Comparison of ENCODE assay signal across 1 mouse cellular context in genomic region chr8:94185791-94186190, GRCm38 (mm10).
TF ChIP-seq lines count a peak whose summit lies in the region.

No protein-coding gene starts in this region.

TF ChIP-seq in ES-E14, 5 proteins besides CTCF, POLR2A, EP300 and RAD21:
- TF ChIP-seq ZNF384 (IDR thresholded peaks at IDR 0.05; ENCODE audit: low read depth, low read length) (no peak), ZC3H11A (IDR thresholded peaks at IDR 0.05; ENCODE audit: borderline replicate concordance, low read depth, low read length) (no peak), MAFK (IDR thresholded peaks at IDR 0.05; ENCODE audit: insufficient read depth, low read depth, low read length) (no peak), HCFC1 (IDR thresholded peaks at IDR 0.05; ENCODE audit: borderline replicate concordance, insufficient read depth, low read length) (no peak), CHD2 (IDR thresholded peaks at IDR 0.05; ENCODE audit: low read depth, low read length) (no peak)
